Mouse (Mus musculus) stomach, embryonic 15.5 days (tissue): Measurements from ENCODE around the gene Dusp18. TPM values are rescaled to one million over a fixed set of nuclear protein-coding genes. Genes with fewer than 3 reads are reported as not detected.

Source experiments
- ATAC-seq: fragments of 200-750 bp; cut with Nextera tagmentation; 2 replicates; pipeline ENCODE4 v1.8.0; 2017; ENCODE audit warnings: low read depth, moderate number of reproducible peaks, moderate TSS enrichment; ENCODE audit not compliant: insufficient read depth, low FRiP score
- H3K27ac ChIP-seq: fragments of 300-500 bp; sonication (generic); 2 replicates; pipeline ENCODE4 v1.5.1; 2015; ENCODE audit warnings: mild to moderate bottlenecking, inconsistent platforms
- H3K27me3 ChIP-seq: fragments of 300-500 bp; sonication (generic); replicated peaks from 2 replicates; pipeline ENCODE4 v1.6.1; 2015; ENCODE audit warnings: inconsistent platforms
- H3K36me3 ChIP-seq: fragments of 300-500 bp; sonication (generic); 2 replicates; pipeline ENCODE4 v1.6.1; 2015; ENCODE audit warnings: inconsistent platforms
- H3K4me1 ChIP-seq: fragments of 300-500 bp; sonication (generic); 2 replicates; pipeline ENCODE4 v1.6.1; 2015; ENCODE audit warnings: inconsistent platforms
- H3K4me2 ChIP-seq: fragments of 300-500 bp; sonication (generic); 2 replicates; pipeline ENCODE4 v1.6.1; 2015; ENCODE audit warnings: mild to moderate bottlenecking, inconsistent platforms
- H3K4me3 ChIP-seq: fragments of 300-500 bp; sonication (generic); replicated peaks from 2 replicates; pipeline ENCODE4 v1.5.1; 2015; ENCODE audit warnings: inconsistent platforms
- H3K9ac ChIP-seq: fragments of 300-500 bp; sonication (generic); 2 replicates; pipeline ENCODE4 v1.6.1; 2015; ENCODE audit warnings: inconsistent platforms
- H3K9me3 ChIP-seq: fragments of 300-500 bp; sonication (generic); 2 replicates; pipeline ENCODE4 v1.6.1; 2016; ENCODE audit warnings: inconsistent platforms
- WGBS: fragments of 180-500 bp; shearing (Covaris S2); methylation state at CpG from one replicate; pipeline ENCODE4 v1.1.7; 2015; 5-methylcytosine and 5-hydroxymethylcytosine counted together
- polyA plus RNA-seq: library from polyadenylated mRNA; unstranded; fragments of >200 nt; fragmentation: Nextera tagmentation; extraction: Ambion mirVana; gene quantifications from 2 replicates; pipeline ENCODE4 v1.2.1, GENCODE M21; 2015

Dusp18 gene
- polyA plus RNA-seq, result 8.0 and 8.1 TPM in 2 replicates

DNA sequence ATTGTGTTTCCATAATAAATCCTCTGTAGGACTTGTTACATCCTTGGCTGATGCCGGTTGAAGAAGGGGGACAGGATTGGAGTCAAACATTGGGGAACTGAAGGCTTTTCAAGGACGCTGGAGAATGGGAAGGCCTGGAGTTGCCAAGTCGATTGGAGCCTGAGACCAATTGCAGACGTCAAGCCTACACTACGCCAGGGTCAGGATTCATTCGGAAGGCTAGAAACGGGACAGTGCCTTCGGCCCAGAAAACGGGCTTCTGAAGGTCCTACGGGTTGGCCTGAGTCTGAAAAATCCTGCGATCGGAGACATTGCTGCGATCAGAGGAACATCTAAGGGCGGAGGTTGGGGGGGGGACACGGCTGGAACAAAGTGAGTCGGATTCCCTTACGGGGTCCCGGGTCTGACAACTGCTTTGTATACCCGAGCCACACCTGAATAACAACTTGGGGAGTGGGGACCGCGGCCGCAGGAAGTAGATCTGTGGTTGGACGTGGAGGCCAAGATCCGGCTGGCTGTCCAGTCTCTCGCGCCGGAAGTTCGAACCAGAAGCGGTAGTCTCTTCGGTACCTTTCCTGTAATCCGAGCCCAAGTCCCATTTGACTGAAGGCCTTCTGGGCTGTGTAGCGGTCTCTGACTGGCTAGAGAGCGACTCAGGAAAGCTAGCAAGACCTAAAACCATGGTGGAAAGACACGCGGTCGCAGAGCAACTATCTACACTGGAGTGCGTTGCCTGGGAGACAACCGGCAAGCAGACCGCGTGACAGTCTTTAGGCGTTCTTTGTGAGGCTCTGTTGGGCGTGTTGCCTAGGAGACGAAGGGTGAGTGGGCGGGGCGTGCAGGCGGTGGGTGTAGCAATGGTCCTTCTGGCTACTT, at the start of gene Dusp18, which contains the start of gene 4921536K21Rik:
TSS of gene Dusp18 (plus strand) at position 835 of the 876 bp plus-strand sequence.
TSS of gene 4921536K21Rik (minus strand) at position 693 of the 876 bp plus-strand sequence.
- H3K27me3 ChIP-seq, result no peaks in the 10 kb centered on the region
- H3K4me1 ChIP-seq, result peaks cover 4% of the 10 kb centered on the region; the same call in 1 of the 2 replicates
- peak within 1 kb of the TSS; percentile 17; the same call in 1 of the 2 replicates for H3K9ac ChIP-seq
- peak within 1 kb of the TSS; percentile 87 for H3K4me2 ChIP-seq
- ATAC-seq, result peak; percentile 95
- peak within 1 kb of the TSS; percentile 53 for H3K4me3 ChIP-seq
- no peaks in the 10 kb centered on the region for H3K36me3 ChIP-seq
- WGBS, result 5% methylated on average over 46 of the region's 46 CpGs
- H3K9me3 ChIP-seq, result no peaks in the 10 kb centered on the region
- H3K27ac ChIP-seq, result peak within 1 kb of the TSS; percentile 86

DNA sequence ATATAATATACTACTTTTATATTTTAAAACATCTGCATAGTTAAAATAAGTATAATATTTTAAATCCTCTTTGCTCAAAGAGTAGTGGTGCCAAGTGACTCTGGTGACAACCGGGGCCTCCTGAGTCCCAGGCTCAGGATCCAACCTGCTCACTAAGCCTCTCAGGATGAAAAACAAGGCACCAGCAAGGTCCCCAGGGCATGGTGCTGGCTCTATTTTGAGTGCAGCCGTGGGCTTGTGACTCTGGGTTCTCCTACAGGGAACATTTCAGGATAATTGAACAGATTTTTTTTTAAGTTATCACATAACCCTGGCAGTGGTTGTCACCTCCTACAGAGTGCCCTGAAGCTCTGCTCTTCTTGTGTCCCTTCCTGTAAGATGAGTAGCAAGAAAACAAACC, 48.7 kb upstream of the Dusp18 start:
- Histone ChIP-seq H3K9ac (no peak overlapping the region), H3K36me3 (no peaks in the 10 kb centered on the region), H3K27ac (no peak overlapping the region), H3K4me1 (no peaks in the 10 kb centered on the region), H3K27me3 (no peaks in the 10 kb centered on the region), H3K4me2 (no peak overlapping the region), H3K9me3 (no peaks in the 10 kb centered on the region), H3K4me3 (no peak overlapping the region)
- WGBS, result 69% methylated on average over 2 of the region's 2 CpGs
- ATAC-seq, result no peak

DNA sequence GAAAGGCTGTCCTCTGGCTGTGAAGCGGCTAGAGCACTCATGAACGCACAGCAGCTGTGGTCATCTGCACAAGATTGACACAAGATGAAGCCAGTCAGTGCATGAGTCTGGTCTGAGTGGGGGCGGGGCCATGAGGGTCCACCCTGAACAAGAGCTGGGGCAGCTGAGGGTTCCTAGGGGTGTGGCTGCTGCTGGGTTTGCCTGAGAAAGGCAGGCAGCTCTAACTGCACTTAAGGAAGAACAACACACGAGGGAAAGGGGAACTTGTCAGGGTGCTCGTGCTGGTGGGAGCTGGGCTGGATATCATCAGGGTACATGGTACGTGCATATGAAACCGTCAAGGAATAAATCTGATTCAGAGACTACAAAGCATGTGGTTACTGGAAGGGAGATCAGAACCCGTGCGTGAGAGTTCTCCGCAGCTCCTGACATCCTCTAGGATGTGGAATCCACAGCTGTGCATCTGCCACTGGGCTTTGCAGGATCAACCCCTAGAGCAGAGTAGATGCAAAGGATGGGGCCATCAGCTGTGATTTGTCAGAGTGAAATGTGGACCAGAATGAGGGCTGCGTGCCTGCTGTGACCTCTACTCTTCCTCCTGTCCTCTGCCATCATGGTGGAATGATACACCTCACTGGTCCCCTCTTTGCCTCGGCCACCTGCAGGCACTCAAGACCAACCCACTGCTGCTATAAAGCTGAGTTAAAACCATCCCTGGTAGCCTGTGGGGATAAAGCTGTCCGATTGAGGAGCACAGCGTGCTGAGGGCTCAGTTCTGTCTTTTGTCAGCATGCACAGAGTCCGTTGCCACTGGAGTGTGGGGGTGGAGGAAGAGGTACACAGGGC, 45.3 kb upstream of the Dusp18 start:
- Histone ChIP-seq H3K9ac (no peak overlapping the region), H3K27me3 (no peaks in the 10 kb centered on the region), H3K36me3 (no peaks in the 10 kb centered on the region), H3K4me3 (no peak overlapping the region), H3K4me1 (no peaks in the 10 kb centered on the region), H3K4me2 (no peak overlapping the region), H3K27ac (no peak overlapping the region), H3K9me3 (no peaks in the 10 kb centered on the region)
- WGBS, result 70% methylated on average over 15 of the region's 15 CpGs
- 0 out of 2 replicates have a peak, but pooled peaks have one; percentile 10 for ATAC-seq

DNA sequence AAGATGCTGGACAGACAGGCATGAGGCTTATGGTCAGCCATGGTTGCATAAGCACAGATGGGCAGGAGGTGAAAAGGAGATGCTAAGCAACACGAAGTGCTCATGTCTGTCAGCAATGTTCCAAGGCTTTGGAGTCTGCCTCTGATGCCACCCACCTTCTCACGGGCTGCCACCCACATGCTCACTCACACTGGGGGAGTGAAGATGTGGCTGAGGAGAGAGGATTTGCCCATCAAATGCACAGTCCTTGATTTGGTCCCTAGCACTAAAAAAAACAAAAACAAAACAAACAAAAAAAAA, 44.8 kb upstream of the Dusp18 start:
- no peaks in the 10 kb centered on the region for H3K9me3 ChIP-seq
- WGBS, result 60% methylated on average over 2 of the region's 2 CpGs
- H3K9ac ChIP-seq, result no peak overlapping the region
- no peaks in the 10 kb centered on the region for H3K36me3 ChIP-seq
- H3K4me2 ChIP-seq, result no peak overlapping the region
- H3K27me3 ChIP-seq, result no peaks in the 10 kb centered on the region
- H3K4me1 ChIP-seq, result no peaks in the 10 kb centered on the region
- no peak overlapping the region for H3K4me3 ChIP-seq
- H3K27ac ChIP-seq, result no peak overlapping the region
- ATAC-seq, result no peak

DNA sequence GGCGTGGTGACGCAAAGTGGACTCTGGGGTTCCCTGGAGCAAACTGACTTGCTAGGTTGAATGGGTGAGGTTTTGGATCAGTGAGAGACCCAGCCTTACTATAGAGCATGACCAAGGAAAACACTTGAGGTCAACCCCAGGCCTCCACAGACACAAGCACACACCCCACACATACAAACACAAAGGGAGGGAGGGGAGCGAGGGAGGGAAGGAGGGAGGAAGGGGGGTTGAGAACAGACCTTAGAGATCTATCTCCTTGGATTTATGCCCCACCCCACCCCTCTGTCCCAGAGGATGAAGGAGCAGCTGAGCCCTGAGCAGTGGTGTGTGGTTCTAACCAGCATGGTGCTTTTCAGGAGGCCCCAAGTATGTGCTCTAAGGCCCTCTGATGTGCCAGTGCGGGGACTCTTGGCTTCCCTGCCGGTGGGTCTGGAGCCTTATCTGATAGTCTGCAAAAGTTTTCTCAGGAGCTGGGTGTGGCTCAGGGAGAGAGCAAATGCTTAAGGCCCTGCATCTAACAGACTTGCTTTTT, 44.2 kb upstream of the Dusp18 start:
- no peak overlapping the region for H3K4me3 ChIP-seq
- no peaks in the 10 kb centered on the region for H3K36me3 ChIP-seq
- WGBS, result 49% methylated on average over 5 of the region's 5 CpGs
- no peak for ATAC-seq
- H3K4me1 ChIP-seq, result no peaks in the 10 kb centered on the region
- H3K4me2 ChIP-seq, result no peak overlapping the region
- H3K27ac ChIP-seq, result no peak overlapping the region
- H3K27me3 ChIP-seq, result no peaks in the 10 kb centered on the region
- no peaks in the 10 kb centered on the region for H3K9me3 ChIP-seq
- H3K9ac ChIP-seq, result no peak overlapping the region

DNA sequence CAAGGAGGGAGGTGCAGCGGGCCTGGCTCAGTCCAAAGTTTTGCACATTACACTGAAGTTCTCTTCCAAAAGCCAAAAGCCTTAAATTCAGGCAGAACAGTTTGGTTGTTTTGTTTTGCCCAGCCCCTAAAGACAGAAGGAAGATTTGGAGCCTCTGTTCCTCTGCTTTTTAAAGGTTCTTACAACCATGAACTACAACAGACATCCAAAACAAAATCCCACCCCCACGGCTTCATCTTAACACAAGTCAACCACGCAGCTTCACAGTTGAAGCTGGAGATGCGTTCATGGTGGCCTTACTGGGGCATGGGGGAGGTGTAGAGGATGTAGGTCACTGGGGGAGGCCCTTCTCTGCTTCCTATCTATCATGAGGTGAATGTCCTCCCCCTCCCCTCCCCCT, 43.2 kb upstream of the Dusp18 start:
- Histone ChIP-seq H3K4me3 (no peak overlapping the region), H3K4me2 (no peak overlapping the region), H3K27ac (no peak overlapping the region), H3K9ac (no peak overlapping the region), H3K9me3 (no peaks in the 10 kb centered on the region), H3K36me3 (no peaks in the 10 kb centered on the region), H3K4me1 (no peaks in the 10 kb centered on the region), H3K27me3 (no peaks in the 10 kb centered on the region)
- WGBS, result 77% methylated on average over 4 of the region's 4 CpGs
- no peak for ATAC-seq

DNA sequence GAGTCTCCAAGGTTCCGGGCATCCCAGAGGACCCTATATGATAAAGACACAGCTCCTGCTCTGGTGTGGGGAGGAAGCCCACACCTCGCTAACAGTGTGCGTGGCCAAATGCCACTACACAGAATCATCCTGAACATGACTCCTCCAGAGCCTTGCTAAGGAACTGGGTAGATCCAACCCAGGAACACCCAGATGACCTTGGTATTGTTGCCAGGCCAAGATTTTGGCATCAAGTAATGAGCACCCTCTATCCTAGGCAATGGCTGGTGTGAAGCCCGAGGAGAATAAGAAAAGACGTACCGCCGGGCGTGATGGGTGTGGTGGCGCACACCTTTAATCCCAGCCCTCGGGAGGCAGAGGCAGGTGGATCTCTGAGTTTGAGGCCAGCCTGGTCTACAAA, 42.0 kb upstream of the Dusp18 start:
- Histone ChIP-seq H3K4me3 (no peak overlapping the region), H3K27ac (no peak overlapping the region), H3K9ac (no peak overlapping the region), H3K9me3 (no peaks in the 10 kb centered on the region), H3K4me2 (no peak overlapping the region), H3K36me3 (no peaks in the 10 kb centered on the region), H3K4me1 (no peaks in the 10 kb centered on the region), H3K27me3 (no peaks in the 10 kb centered on the region)
- WGBS, result 95% methylated on average over 10 of the region's 10 CpGs
- ATAC-seq, result no peak

DNA sequence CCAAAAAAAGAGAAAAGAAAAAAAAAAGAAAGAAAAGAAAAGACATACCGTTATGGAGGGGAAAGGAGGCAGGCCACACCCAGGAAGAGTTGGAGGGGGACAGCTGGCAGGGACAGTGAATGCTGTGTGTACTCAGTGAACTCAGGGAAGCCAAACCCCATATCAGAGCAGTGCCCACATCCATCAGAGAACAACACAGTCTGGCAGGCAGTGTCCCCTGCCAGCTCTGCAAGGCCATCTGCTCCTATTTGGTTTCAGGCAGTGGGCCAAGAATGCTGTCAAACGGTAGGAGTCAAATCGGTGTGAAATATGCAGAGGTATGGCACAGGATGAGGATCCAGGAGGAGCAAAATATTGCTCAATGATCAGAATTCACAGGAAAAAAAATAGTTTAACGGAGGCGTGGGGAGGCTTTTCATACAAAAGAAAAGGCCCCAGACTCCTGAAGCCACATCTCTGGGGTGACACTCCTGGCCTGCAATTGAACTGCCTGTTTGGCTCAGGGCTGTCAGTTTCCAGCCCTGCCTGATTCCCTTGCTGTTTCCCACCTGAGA, 41.5 kb upstream of the Dusp18 start:
- Histone ChIP-seq H3K9me3 (no peaks in the 10 kb centered on the region), H3K4me2 (no peak overlapping the region), H3K36me3 (no peaks in the 10 kb centered on the region), H3K27me3 (no peaks in the 10 kb centered on the region), H3K4me3 (no peak overlapping the region), H3K9ac (no peak overlapping the region), H3K27ac (no peak overlapping the region), H3K4me1 (no peaks in the 10 kb centered on the region)
- 69% methylated on average over 5 of the region's 5 CpGs for WGBS
- no peak for ATAC-seq

DNA sequence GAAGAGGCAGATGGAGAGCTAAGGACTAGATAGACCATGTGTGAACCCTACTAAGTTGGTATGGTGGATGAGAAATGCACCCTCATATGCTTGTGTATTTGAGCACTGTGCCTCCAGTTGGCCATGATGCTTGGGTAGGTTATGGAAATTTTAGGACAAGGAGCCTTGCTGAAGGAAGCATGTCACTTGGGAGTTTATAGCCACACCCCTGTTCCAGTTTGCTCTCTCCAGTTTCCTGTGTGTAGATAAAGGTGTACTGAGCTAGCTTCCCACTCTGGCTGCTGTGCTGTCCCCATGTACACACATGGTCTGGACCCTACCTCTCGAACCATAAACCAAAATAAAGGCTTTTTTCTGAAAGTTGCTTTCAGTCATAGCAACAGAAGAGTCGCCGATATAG, 40.9 kb upstream of the Dusp18 start:
- WGBS, result 89% methylated on average over 3 of the region's 3 CpGs
- Histone ChIP-seq H3K9me3 (no peaks in the 10 kb centered on the region), H3K36me3 (no peaks in the 10 kb centered on the region), H3K9ac (no peak overlapping the region), H3K27ac (no peak overlapping the region), H3K4me3 (no peak overlapping the region), H3K4me2 (no peak overlapping the region), H3K4me1 (no peaks in the 10 kb centered on the region), H3K27me3 (no peaks in the 10 kb centered on the region)
- ATAC-seq, result no peak

DNA sequence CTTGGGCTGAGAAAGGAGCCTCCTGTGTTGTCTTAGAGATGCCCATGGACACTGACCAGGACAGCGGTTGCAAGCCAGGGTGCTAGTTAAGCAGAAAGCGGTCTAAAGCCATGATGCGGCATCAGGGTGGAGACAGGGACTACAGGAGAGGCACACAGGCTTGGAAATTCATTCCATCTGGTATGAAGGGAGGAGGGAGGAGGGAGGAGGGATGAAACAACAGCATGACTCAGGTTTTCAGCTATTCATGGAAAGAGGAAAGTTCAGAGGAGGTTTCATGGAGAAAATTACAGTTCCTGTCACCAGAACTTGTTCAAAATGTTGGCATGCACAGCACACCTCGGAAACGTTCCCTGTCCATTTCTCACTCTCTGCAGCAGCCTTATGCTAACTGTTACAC, 39.2 kb upstream of the Dusp18 start:
- no peaks in the 10 kb centered on the region for H3K36me3 ChIP-seq
- no peaks in the 10 kb centered on the region for H3K27me3 ChIP-seq
- no peak overlapping the region for H3K4me2 ChIP-seq
- no peaks in the 10 kb centered on the region for H3K9me3 ChIP-seq
- H3K9ac ChIP-seq, result no peak overlapping the region
- WGBS, result 89% methylated on average over 5 of the region's 5 CpGs
- H3K27ac ChIP-seq, result no peak overlapping the region
- H3K4me3 ChIP-seq, result no peak overlapping the region
- no peaks in the 10 kb centered on the region for H3K4me1 ChIP-seq
- no peak for ATAC-seq

DNA sequence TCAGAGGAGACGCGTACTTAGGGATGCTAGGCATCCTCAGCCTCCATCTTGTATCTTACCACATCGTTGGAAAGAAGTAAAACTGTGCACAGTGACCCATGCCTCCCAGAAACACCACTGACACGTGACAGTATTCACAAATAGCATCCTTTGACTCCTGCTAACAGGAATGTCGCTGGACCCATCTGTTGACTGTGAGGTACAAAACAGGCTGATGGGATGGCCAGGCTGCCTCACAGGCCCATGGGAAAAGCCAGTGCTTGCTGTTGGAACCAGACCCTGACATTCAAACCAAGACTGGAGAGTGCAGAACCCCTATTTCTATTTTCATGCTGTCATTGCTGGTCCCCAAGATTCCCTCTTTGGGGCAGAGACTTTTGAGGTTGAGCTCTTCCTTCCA, 37.1 kb upstream of the Dusp18 start:
- H3K4me2 ChIP-seq, result no peak overlapping the region
- 77% methylated on average over 5 of the region's 5 CpGs for WGBS
- H3K27me3 ChIP-seq, result no peaks in the 10 kb centered on the region; the same call in 1 of the 2 replicates
- H3K27ac ChIP-seq, result no peak overlapping the region
- H3K4me3 ChIP-seq, result no peak overlapping the region
- no peak for ATAC-seq
- H3K9ac ChIP-seq, result no peak overlapping the region
- no peaks in the 10 kb centered on the region for H3K4me1 ChIP-seq
- H3K36me3 ChIP-seq, result no peaks in the 10 kb centered on the region
- H3K9me3 ChIP-seq, result no peaks in the 10 kb centered on the region
